In genomic region chr7:141228279-141229067, GRCm38 (mm10) we compare ENCODE assay signal across 8 mouse cellular contexts. TPM values are rescaled to one million over a fixed set of nuclear protein-coding genes. Genes with fewer than 3 reads are reported as not detected.
DNase-seq lines count a peak whose midpoint lies in the region; ATAC-seq and TF ChIP-seq lines count a peak whose summit lies in the region.

TSS of gene Phrf1 (plus strand) at chr7:141228784.

- H3K9ac ChIP-seq in kidney, embryonic 15.5 days = peak within 1 kb of the TSS; percentile 94

- H3K4me1 ChIP-seq in bone marrow macrophage, adult 2 months (ENCODE audit: control insufficient read depth, insufficient read depth, low read length) = peaks cover 10% of the 10 kb centered on the region
- H3K4me1 ChIP-seq in embryonic fibroblast, embryonic 13.5 days (ENCODE audit: control insufficient read depth, insufficient read depth, low read length) = no peaks in the 10 kb centered on the region
- H3K4me1 ChIP-seq in heart, embryonic 10.5 days = peaks cover 20% of the 10 kb centered on the region
- H3K4me1 ChIP-seq in kidney, embryonic 15.5 days = peaks cover 24% of the 10 kb centered on the region

- H3K36me3 ChIP-seq in heart, embryonic 10.5 days = peaks cover 28% of the 10 kb centered on the region
- peaks cover 31% of the 10 kb centered on the region for H3K36me3 ChIP-seq in kidney, embryonic 15.5 days

- DNase-seq in A20 (ENCODE audit: low read depth, low spot score) = peak; percentile 95
- DNase-seq in heart, embryonic 10.5 days (ENCODE audit: low spot score) = peak; percentile 95
- DNase-seq in liver = peak; percentile 92
- peak; percentile 95 to 100 for DNase-seq in spleen, postnatal 4 days (ENCODE audit: low spot score in 2 of 2)

- no peaks in the 10 kb centered on the region for H3K9me3 ChIP-seq in heart, embryonic 10.5 days
- H3K9me3 ChIP-seq in kidney, embryonic 15.5 days (replicated peaks) = no peaks in the 10 kb centered on the region

- peak within 1 kb of the TSS; percentile 77 for H3K4me3 ChIP-seq in bone marrow macrophage, adult 2 months (ENCODE audit: insufficient read depth, low read length)
- H3K4me3 ChIP-seq in embryonic fibroblast, embryonic 13.5 days (ENCODE audit: insufficient read depth, low read length) = peak within 1 kb of the TSS; percentile 97
- peak within 1 kb of the TSS; percentile 98 for H3K4me3 ChIP-seq in heart, embryonic 10.5 days
- H3K4me3 ChIP-seq in kidney, embryonic 15.5 days (replicated peaks) = peak within 1 kb of the TSS; percentile 82

- TF ChIP-seq CTCF in bone marrow macrophage, adult 2 months (IDR thresholded peaks at IDR 0.05; ENCODE audit: low read depth, low read length) = peak; percentile 71
- TF ChIP-seq CTCF in embryonic fibroblast, embryonic 13.5 days (IDR thresholded peaks at IDR 0.05; ENCODE audit: borderline replicate concordance, insufficient read depth, low read length) = peak; percentile 90

- H3K4me2 ChIP-seq in kidney, embryonic 15.5 days = peak within 1 kb of the TSS; percentile 84

- WGBS in heart, embryonic 10.5 days = under 1% methylated on average over 76 of the region's 76 CpGs
- WGBS in kidney, embryonic 15.5 days = under 1% methylated on average over 68 of the region's 76 CpGs

- peak; percentile 93 for ATAC-seq in kidney, embryonic 15.5 days (replicated peaks; ENCODE audit: low FRiP score)
- ATAC-seq in monocyte, adult 5-6 weeks (replicated peaks; ENCODE audit: insufficient number of reproducible peaks, low FRiP score, low TSS enrichment, poor library complexity, severe bottlenecking) = peak; percentile 96

- H3K27me3 ChIP-seq in heart, embryonic 10.5 days (ENCODE audit: insufficient read depth, poor library complexity, severe bottlenecking) = no peaks in the 10 kb centered on the region
- no peaks in the 10 kb centered on the region for H3K27me3 ChIP-seq in kidney, embryonic 15.5 days

- H3K27ac ChIP-seq in bone marrow macrophage, adult 2 months (ENCODE audit: insufficient read depth, low read depth, low read length) = peak within 1 kb of the TSS; percentile 87
- H3K27ac ChIP-seq in embryonic fibroblast, embryonic 13.5 days (ENCODE audit: insufficient read depth, low read length) = peak within 1 kb of the TSS; percentile 80
- H3K27ac ChIP-seq in heart, embryonic 10.5 days = peak within 1 kb of the TSS; percentile 96
- peak within 1 kb of the TSS; percentile 98 for H3K27ac ChIP-seq in kidney, embryonic 15.5 days

- no peak for TF ChIP-seq POLR2A in bone marrow macrophage, adult 2 months (IDR thresholded peaks at IDR 0.05; ENCODE audit: borderline replicate concordance, low read depth, low read length)
- peak; percentile 66 for TF ChIP-seq POLR2A in embryonic fibroblast, embryonic 13.5 days (IDR thresholded peaks at IDR 0.05; ENCODE audit: low read depth, low read length)

RNA-seq across cellular contexts. Expression of gene Phrf1, which starts in this region (rescaled TPM):
- 36.2 and 45.2 TPM in 2 replicates for polyA plus RNA-seq in bone marrow macrophage, adult 2 months (2012; ENCODE audit: insufficient read depth, insufficient read length, missing spikeins)
- polyA plus RNA-seq in embryonic fibroblast, embryonic 13.5 days (2011; ENCODE audit: insufficient read length, low read depth, missing spikeins) = 54.7 and 58.7 TPM in 2 replicates
- 73.5 and 84.7 TPM in 2 replicates for polyA plus RNA-seq in heart, embryonic 10.5 days (2016; fragmentation: Nextera tagmentation; extraction: Ambion mirVana)
- polyA plus RNA-seq in kidney, embryonic 15.5 days (2015; fragmentation: Nextera tagmentation; extraction: Ambion mirVana) = 73.1 and 78.3 TPM in 2 replicates
- 51.4 to 90.4 TPM (median 72.9 TPM) in 3 replicates for total RNA-seq in monocyte, adult 5-6 weeks (2017)

Comparison
In these comparisons a context has a peak if more than half of its experiments do, and no peak if none do; other contexts are left out.
1. Peak in every context shown above with its lines: DNase-seq, ATAC-seq, H3K4me3 ChIP-seq and H3K27ac ChIP-seq.